Mouse (Mus musculus) heart, embryonic 14.5 days (tissue): ENCODE results near the gene Phf7. TPM values are rescaled to one million over a fixed set of nuclear protein-coding genes. Genes with fewer than 3 reads are reported as not detected.

Experiments used
- ATAC-seq: fragments of 200-750 bp; cut with Nextera tagmentation; 2 replicates; pipeline ENCODE4 v1.8.0; 2017; ENCODE audit warnings: low read depth, moderate TSS enrichment; ENCODE audit not compliant: insufficient number of reproducible peaks, insufficient read depth, low FRiP score
- H3K27ac ChIP-seq, 2 experiments: fragments of 200-500 bp in 1 of 2; fragments of 300-500 bp in 1 of 2; sonication (generic) in 1 of 2; replicated peaks in 1 of 2; 2 replicates each; pipeline ENCODE4 v1.5.1; 2012 to 2014; ENCODE audit warnings: low read depth in 2 of 2, low read length in 2 of 2, control low read depth in 1 of 2, mild to moderate bottlenecking in 1 of 2, mixed read lengths in 1 of 2; ENCODE audit not compliant: control insufficient read depth in 1 of 2, insufficient read depth in 1 of 2
- H3K27me3 ChIP-seq: fragments of 300-500 bp; sonication (generic); 2 replicates; pipeline ENCODE4 v1.6.1; 2014; ENCODE audit warnings: mild to moderate bottlenecking, low read length, control low read depth; ENCODE audit not compliant: control insufficient read depth, insufficient read depth
- H3K36me3 ChIP-seq: fragments of 300-500 bp; sonication (generic); 2 replicates; pipeline ENCODE4 v1.6.1; 2014; ENCODE audit warnings: mild to moderate bottlenecking, control low read depth, low read length, mixed read lengths; ENCODE audit not compliant: control insufficient read depth, insufficient read depth
- H3K4me1 ChIP-seq, 2 experiments: fragments of 200-500 bp in 1 of 2; fragments of 300-500 bp in 1 of 2; sonication (generic) in 1 of 2; 2 replicates each; pipeline ENCODE4 v1.6.1; 2012 to 2014; ENCODE audit warnings: low read length in 2 of 2, control low read depth in 1 of 2, mixed read lengths in 1 of 2; ENCODE audit not compliant: control insufficient read depth in 2 of 2, insufficient read depth in 2 of 2
- H3K4me2 ChIP-seq: fragments of 300-500 bp; sonication (generic); 2 replicates; pipeline ENCODE4 v1.6.1; 2014; ENCODE audit warnings: mild to moderate bottlenecking, low read length
- H3K4me3 ChIP-seq, 2 experiments: fragments of 200-500 bp in 1 of 2; fragments of 300-500 bp in 1 of 2; sonication (generic) in 1 of 2; 2 replicates each; pipeline ENCODE4 v1.5.1; 2012 to 2014; ENCODE audit warnings: low read length in 2 of 2, mild to moderate bottlenecking in 2 of 2, control low read depth in 1 of 2, low read depth in 1 of 2, moderate library complexity in 1 of 2; ENCODE audit not compliant: control insufficient read depth in 1 of 2, insufficient read depth in 1 of 2
- H3K9ac ChIP-seq: fragments of 300-500 bp; sonication (generic); 2 replicates; pipeline ENCODE4 v1.6.1; 2014; ENCODE audit warnings: mild to moderate bottlenecking, low read length
- H3K9me3 ChIP-seq: fragments of 300-500 bp; sonication (generic); 2 replicates; pipeline ENCODE4 v1.6.1; 2016; ENCODE audit warnings: low read length, control low read depth; ENCODE audit not compliant: control insufficient read depth
- WGBS: fragments of 180-500 bp; shearing (Covaris S2); extraction: QIAGEN DNeasy Blood & Tissue Kit; methylation state at CpG from one replicate; pipeline ENCODE4 v1.1.7; 2014; 5-methylcytosine and 5-hydroxymethylcytosine counted together
- polyA plus RNA-seq: library from polyadenylated mRNA; unstranded; fragments of >200 nt; fragmentation: Nextera tagmentation; extraction: Ambion mirVana; gene quantifications from 2 replicates; pipeline ENCODE4 v1.2.1, GENCODE M21; 2014

The Phf7 gene
- polyA plus RNA-seq, 1 experiment from 2014 or later = 9.6 TPM

- peaks cover 52% of the 10 kb centered on the region for H3K36me3 ChIP-seq
- H3K27me3 ChIP-seq = no peaks in the 10 kb centered on the region
These were observed 45.3 kb downstream of the Phf7 start for GRCm38 (mm10) chr14:31205562-31206467.

GRCm38 (mm10) chr14:31205244-31205561, 45.9 kb downstream of the Phf7 start:
- Histone ChIP-seq H3K4me2 (peak overlapping the region; percentile 93), H3K27ac (peak overlapping the region; percentile 96 to 97), H3K4me3 (peak overlapping the region; percentile 91 to 93), H3K27me3 (no peaks in the 10 kb centered on the region), H3K9ac (peak overlapping the region; percentile 89), H3K36me3 (peaks cover 52% of the 10 kb centered on the region), H3K4me1 (peaks cover 13 to 31% of the 10 kb centered on the region in 2 experiments), H3K9me3 (no peaks in the 10 kb centered on the region)
- ATAC-seq = no peak
- WGBS = 3% methylated on average over 8 of the region's 8 CpGs

More at GRCm38 (mm10) chr14:31205562-31206467, 45.3 kb downstream of the Phf7 start:
- ATAC-seq = peak; percentile 8; the same call in 1 of the 2 replicates
- Histone ChIP-seq H3K4me2 (peak overlapping the region; percentile 93), H3K4me3 (peak overlapping the region; percentile 91 to 93), H3K4me1 (peaks cover 13 to 28% of the 10 kb centered on the region in 2 experiments), H3K27ac (peak overlapping the region; percentile 96 to 97), H3K9me3 (no peaks in the 10 kb centered on the region), H3K9ac (peak overlapping the region; percentile 89)
- under 1% methylated on average over 39 of the region's 39 CpGs for WGBS

GRCm38 (mm10) chr14:31204844-31205243, 46.3 kb downstream of the Phf7 start:
- ATAC-seq = no peak
- Histone ChIP-seq H3K9me3 (no peaks in the 10 kb centered on the region), H3K4me1 (peaks cover 13 to 35% of the 10 kb centered on the region in 2 experiments), H3K27ac (peak overlapping the region; percentile 96 to 97), H3K9ac (peak overlapping the region; percentile 89), H3K36me3 (peaks cover 52% of the 10 kb centered on the region), H3K4me2 (peak overlapping the region; percentile 93), H3K27me3 (no peaks in the 10 kb centered on the region), H3K4me3 (peak overlapping the region; percentile 91 to 93)
- 51% methylated on average over 4 of the region's 4 CpGs for WGBS

- 80% methylated on average over 3 of the region's 3 CpGs for WGBS
- Histone ChIP-seq H3K27ac (no peak overlapping the region), H3K9ac (no peak overlapping the region), H3K4me3 (no peak overlapping the region), H3K36me3 (peaks cover 93% of the 10 kb centered on the region), H3K9me3 (no peaks in the 10 kb centered on the region), H3K4me2 (no peak overlapping the region), H3K27me3 (no peaks in the 10 kb centered on the region), H3K4me1 (peaks cover 20 to 66% of the 10 kb centered on the region in 2 experiments)
- no peak for ATAC-seq
These were observed 51.1 kb downstream of the Phf7 start for GRCm38 (mm10) chr14:31200038-31200437.

GRCm38 (mm10) chr14:31199599-31199998, 51.5 kb downstream of the Phf7 start:
- H3K27me3 ChIP-seq = no peaks in the 10 kb centered on the region
- no peak overlapping the region for H3K4me3 ChIP-seq
- no peak overlapping the region for H3K27ac ChIP-seq
- H3K9ac ChIP-seq = no peak overlapping the region
- no peak overlapping the region for H3K4me2 ChIP-seq
- 86% methylated on average over 7 of the region's 7 CpGs for WGBS
- no peak for ATAC-seq
- H3K36me3 ChIP-seq = peaks cover 96% of the 10 kb centered on the region
- no peaks in the 10 kb centered on the region for H3K9me3 ChIP-seq
- H3K4me1 ChIP-seq = peaks cover 20 to 66% of the 10 kb centered on the region in 2 experiments

GRCm38 (mm10) chr14:31197547-31198516, 53.3 kb downstream of the Phf7 start:
- Histone ChIP-seq H3K9ac (peak overlapping the region; percentile 32; the same call in 1 of the 2 replicates), H3K27me3 (no peaks in the 10 kb centered on the region), H3K9me3 (no peaks in the 10 kb centered on the region), H3K4me1 (peaks cover 17 to 74% of the 10 kb centered on the region in 2 experiments), H3K27ac (peak overlapping the region in 1 of 2 experiments; percentile 57; a peak in 3 of 4 replicates), H3K4me3 (no peak overlapping the region), H3K4me2 (peak overlapping the region; percentile 14; the same call in 1 of the 2 replicates), H3K36me3 (peaks cover 91% of the 10 kb centered on the region)
- WGBS = 38% methylated on average over 16 of the region's 16 CpGs
- no peak for ATAC-seq

GRCm38 (mm10) chr14:31195968-31196367, 55.1 kb downstream of the Phf7 start:
- peaks cover 91% of the 10 kb centered on the region for H3K36me3 ChIP-seq
- no peaks in the 10 kb centered on the region for H3K27me3 ChIP-seq
- ATAC-seq = no peak
- H3K4me3 ChIP-seq = no peak overlapping the region
- H3K4me2 ChIP-seq = peak overlapping the region; percentile 41; the same call in 1 of the 2 replicates
- H3K9me3 ChIP-seq = no peaks in the 10 kb centered on the region
- peak overlapping the region; percentile 72 to 86 for H3K27ac ChIP-seq
- peaks cover 24 to 93% of the 10 kb centered on the region in 2 experiments for H3K4me1 ChIP-seq
- H3K9ac ChIP-seq = peak overlapping the region; percentile 58; the same call in 1 of the 2 replicates
